Mouse (Mus musculus) left cerebral cortex, adult 9 months (tissue): ENCODE results near the gene Mtap.

Source experiments
- DNase-seq, 2 experiments: peaks; one replicate each; pipeline ENCODE4 v3.0.0; 2022; ENCODE audit warnings: low spot score in 2 of 2

Gene Mtap

DNA sequence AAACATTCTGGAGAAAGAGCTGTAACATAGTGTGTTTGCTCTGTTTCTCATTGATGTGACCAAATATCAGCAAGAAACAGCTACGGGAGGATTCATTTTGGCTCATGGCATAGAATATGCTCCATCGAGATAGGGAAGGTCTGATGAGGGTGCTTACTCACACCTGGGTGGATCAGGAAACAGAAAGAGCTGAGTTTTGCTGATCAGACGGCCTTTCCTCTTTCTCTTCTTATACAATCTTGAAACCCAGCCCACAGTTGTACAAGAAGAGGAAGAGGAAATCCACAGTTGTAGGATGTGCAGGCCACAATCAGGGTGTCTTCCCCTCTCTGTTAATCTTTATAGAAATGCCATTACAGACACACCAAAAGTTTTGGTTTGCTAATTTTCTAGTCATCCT lies 75.3 kb downstream of the Mtap start:
- no peak for DNase-seq
